Mouse (Mus musculus) retina, embryonic 14.5 days (tissue): Measurements from ENCODE around the gene Cfap61.
A peak's percentile ranks its signal among the peaks of the same experiment; 100 is the strongest.

ENCODE experiments used
- DNase-seq: peaks from one replicate; pipeline ENCODE4 v3.0.0-alpha.2; 2015; ENCODE audit warnings: low spot score

Gene Cfap61

GRCm38 (mm10) chr2:146147801-146148200 is 213.2 kb downstream of the Cfap61 start:
- no peak for DNase-seq

- no peak for DNase-seq
These were observed 214.8 kb downstream of the Cfap61 start for GRCm38 (mm10) chr2:146149206-146149974.

GRCm38 (mm10) chr2:146168017-146168803 is 233.6 kb downstream of the Cfap61 start:
- DNase-seq = peak; percentile 48

DNA sequence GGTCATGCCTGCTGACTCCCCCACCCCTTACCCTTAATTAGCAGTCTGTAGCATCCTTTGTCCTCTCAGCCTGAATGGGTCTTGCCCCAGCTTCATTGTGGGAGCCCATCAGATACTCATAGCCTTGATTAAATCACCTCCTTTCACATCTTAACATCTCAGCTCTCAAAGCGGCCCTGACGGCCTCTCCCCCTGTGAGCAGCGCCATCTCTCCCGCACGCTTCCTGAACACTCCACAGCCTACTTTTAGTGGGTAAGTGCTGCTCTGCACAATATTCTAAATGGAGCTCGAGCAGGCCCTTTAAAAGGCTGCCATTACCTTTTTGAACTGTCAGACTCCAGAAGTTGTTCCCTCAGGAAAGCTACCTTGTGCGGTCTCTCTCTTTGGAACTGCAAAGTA is 234.9 kb downstream of the Cfap61 start:
- DNase-seq = peak; percentile 38

GRCm38 (mm10) chr2:146172106-146172505 is 237.5 kb downstream of the Cfap61 start:
- DNase-seq = no peak

DNA sequence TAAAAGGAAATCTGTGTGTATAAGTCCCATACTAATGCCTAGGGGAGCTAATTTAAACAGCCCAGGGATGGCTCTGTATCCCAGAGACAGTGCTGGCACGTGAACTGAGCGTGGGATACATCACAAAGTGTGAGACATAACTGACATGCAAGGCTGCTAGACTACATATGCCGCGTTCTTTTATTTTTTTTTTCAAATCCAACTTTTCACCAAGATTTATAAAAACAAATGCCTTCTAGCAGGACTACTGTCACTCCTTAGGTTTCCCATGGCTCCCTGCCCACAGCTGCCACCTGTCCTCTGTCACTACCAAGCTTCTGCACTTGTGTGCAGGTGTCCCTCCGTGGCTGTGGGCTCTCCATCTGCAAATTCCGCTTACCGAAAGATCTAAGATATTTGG is 239.6 kb downstream of the Cfap61 start:
- DNase-seq = no peak

DNA sequence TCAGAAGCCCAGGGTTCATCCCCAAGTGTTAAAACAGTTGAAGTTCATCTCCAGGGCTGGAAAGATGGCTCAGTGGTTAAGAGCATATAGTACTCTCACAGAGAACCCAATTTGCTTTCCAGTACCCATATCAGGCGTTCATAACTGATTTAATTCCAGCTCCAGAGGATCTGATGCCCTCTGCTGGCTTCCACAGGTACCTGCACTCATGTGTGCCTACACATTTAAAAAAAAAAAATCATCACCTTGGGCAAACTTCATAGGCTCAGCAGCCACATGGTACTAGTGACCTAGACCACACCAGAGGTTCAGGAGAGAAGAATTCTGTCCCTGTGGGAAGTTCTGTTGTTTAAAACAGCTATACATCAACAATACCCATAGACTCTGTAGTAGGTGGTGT is 244.1 kb downstream of the Cfap61 start:
- no peak for DNase-seq

- DNase-seq = peak; percentile 5
These were observed 249.5 kb downstream of the Cfap61 start for GRCm38 (mm10) chr2:146183830-146184793.

GRCm38 (mm10) chr2:146196126-146196525 is 261.5 kb downstream of the Cfap61 start:
- DNase-seq = no peak

DNA sequence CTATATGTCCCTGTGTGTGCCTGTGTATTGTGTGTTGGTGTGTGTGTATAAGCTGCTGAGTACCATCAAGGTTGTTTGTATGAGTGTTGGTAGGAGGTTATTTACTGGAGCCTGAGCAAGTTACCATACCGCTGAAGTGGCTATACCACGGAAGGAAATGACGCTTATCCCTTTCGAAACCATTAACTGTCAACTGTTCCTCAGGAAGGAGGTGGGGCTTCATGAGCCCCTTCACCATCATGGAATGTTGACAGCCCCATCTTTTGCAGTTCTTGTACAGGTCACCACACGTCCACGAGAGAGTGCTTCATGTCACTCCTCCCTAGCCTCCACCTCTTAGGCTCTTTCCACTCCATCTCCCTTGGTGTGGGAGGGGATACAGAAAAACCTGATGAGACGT is 263.4 kb downstream of the Cfap61 start:
- DNase-seq = no peak

DNA sequence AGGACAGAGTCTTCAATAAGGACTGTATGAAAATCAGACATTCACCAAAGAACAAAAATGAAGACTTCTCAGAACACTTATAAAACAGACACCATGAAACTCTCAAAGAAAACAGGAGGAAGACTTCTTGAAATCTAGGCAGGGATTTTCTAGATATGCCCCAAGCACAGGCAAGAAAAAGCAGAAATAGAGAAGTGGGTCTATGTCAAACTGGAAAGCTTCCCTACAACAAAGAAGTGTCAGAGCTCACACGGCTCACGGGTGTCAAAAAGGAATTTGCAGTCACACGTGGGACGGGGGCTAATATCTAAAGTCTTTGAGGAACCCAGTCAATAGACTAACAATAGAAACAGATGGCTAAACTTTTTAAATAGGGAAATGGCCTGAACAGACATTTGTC is 276.4 kb downstream of the Cfap61 start:
- DNase-seq = no peak

DNA sequence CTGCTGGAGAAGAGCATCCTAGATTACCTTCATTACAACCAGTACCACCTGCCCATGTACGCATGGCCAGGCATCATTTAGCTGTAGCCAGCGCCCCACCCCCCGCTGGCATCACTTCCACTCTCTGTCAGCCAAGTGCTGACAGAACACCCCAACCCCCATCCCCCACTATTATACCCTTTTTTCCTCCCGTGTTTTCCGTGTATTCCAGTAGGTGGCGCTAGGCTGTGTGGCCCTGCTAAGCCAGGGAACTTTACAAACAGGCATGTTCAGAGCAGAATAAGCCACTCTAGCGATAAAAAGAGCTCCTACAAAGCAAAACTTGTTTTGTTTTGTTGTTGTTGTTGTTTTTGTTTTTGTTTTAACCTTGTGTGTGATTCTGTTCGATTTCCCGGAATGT is 280.1 kb downstream of the Cfap61 start:
- DNase-seq = peak; percentile 83

- DNase-seq = no peak
These were observed 281.8 kb downstream of the Cfap61 start for GRCm38 (mm10) chr2:146216111-146217064.

DNA sequence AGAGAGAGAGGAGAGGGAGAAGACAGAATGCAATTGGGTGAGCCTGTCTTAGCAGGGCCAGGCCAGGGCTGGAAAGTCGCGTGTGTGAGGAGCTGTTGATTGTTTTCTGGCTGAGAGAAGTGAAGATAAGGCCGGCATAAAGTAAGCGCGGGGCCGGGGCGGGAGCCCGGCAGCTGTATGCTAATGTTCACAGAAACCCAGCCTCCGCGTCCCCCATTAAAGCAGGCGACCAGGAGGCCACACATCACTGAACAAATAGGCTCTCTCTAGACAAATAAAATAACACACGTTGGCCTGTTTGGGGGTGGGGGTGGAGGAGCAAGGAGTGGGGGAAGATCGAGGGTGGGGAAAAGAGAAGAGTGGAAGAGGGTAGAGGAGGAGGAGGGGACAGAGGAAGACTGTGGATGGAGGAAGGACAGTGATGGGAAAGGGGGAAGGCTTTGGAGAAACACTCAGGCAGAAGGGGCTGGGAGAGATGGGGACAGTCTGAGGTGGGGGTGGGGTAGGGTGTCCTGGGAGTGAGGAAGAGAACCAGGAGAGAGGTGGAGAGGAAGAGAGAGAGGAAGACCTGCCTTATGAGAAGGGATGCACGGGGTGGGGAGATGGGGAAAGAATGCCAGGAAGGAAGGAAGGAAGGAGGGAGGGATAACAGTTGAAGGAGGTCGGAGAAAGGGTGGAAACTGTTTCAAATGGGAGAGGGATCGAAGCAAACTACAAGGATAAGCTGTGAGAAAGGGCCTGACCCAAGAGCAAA is 282.8 kb downstream of the Cfap61 start:
- DNase-seq = peak; percentile 81

DNA sequence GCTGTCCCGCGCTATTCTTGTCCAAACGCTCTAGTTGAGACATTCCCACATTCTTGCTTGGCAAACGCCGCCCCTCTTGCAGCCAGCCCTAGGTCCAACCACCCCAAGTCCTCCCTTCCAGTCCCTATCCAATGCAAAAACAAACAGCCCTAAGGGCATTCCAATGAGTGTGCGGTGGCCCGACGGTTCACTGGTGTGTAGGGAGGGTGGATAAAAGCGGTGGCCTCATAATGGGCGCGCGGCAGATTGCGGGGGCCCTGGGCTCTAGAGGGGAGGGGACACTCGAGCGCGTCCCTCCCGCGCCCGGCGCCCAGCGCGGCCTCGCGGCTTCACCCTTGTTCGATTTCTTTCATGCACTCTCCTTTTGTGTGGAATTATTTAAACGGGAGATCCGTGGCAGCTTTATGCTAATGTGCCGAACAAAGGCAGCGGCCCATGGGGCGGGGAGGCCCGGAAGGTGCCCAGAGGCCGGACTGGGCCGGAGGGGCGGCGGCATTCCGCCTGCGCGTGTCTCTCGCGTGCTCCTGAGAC is 283.6 kb downstream of the Cfap61 start:
- peak; percentile 78 for DNase-seq

- peak; percentile 52 for DNase-seq
These were observed 284.4 kb downstream of the Cfap61 start for GRCm38 (mm10) chr2:146218881-146219535.

GRCm38 (mm10) chr2:146219791-146220190 is 285.2 kb downstream of the Cfap61 start:
- DNase-seq = no peak

GRCm38 (mm10) chr2:146220591-146221075 is 286.0 kb downstream of the Cfap61 start:
- peak; percentile 67 for DNase-seq
